Mouse (Mus musculus) midbrain, postnatal 0 days (tissue): ENCODE data around the gene Itpk1. TPM values are rescaled to one million over a fixed set of nuclear protein-coding genes. Genes with fewer than 3 reads are reported as not detected.

Source experiments
- ATAC-seq: fragments of 200-750 bp; cut with Nextera tagmentation; 2 replicates; pipeline ENCODE4 v1.8.0; 2017; ENCODE audit warnings: moderate number of reproducible peaks, mild to moderate bottlenecking, moderate TSS enrichment, moderate library complexity; ENCODE audit not compliant: low FRiP score
- DNase-seq: peaks from one replicate; pipeline ENCODE4 v3.0.0-alpha.2; 2015; ENCODE audit warnings: low spot score
- H3K27ac ChIP-seq: fragments of 300-500 bp; sonication (generic); 2 replicates; pipeline ENCODE4 v1.5.1; 2014; ENCODE audit warnings: low read depth, mild to moderate bottlenecking, low read length, mixed read lengths
- H3K27me3 ChIP-seq: fragments of 300-500 bp; sonication (generic); 2 replicates; pipeline ENCODE4 v1.6.1; 2014; ENCODE audit warnings: low read length, control low read depth, mixed read lengths; ENCODE audit not compliant: insufficient read depth
- H3K36me3 ChIP-seq: fragments of 300-500 bp; sonication (generic); 2 replicates; pipeline ENCODE4 v1.6.1; 2014; ENCODE audit warnings: low read length, control low read depth, mixed read lengths; ENCODE audit not compliant: insufficient read depth
- H3K4me1 ChIP-seq: fragments of 300-500 bp; sonication (generic); 2 replicates; pipeline ENCODE4 v1.6.1; 2014; ENCODE audit warnings: mild to moderate bottlenecking, control low read depth, antibody characterized with exemption, low read length, mixed read lengths; ENCODE audit not compliant: insufficient read depth
- H3K4me2 ChIP-seq: fragments of 300-500 bp; sonication (generic); 2 replicates; pipeline ENCODE4 v1.6.1; 2014; ENCODE audit warnings: low read depth, mild to moderate bottlenecking, low read length, mixed read lengths; ENCODE audit not compliant: poor library complexity, severe bottlenecking
- H3K4me3 ChIP-seq: fragments of 300-500 bp; sonication (generic); 2 replicates; pipeline ENCODE4 v1.5.1; 2014; ENCODE audit warnings: low read depth, mild to moderate bottlenecking, low read length, moderate library complexity
- H3K9ac ChIP-seq: fragments of 300-500 bp; sonication (generic); replicated peaks from 2 replicates; pipeline ENCODE4 v1.6.1; 2014; ENCODE audit warnings: mild to moderate bottlenecking, low read length, moderate library complexity, mixed read lengths; ENCODE audit not compliant: poor library complexity, severe bottlenecking
- H3K9me3 ChIP-seq: fragments of 300-500 bp; sonication (generic); 2 replicates; pipeline ENCODE4 v1.6.1; 2016; ENCODE audit warnings: low read length, control low read depth
- CTCF ChIP-seq: IDR thresholded peaks from 2 replicates; pipeline ENCODE4 v1.5.1; 2016; ENCODE audit warnings: antibody characterized with exemption, mild to moderate bottlenecking
- WGBS: fragments of 180-500 bp; shearing (Covaris S2); extraction: QIAGEN DNeasy Blood & Tissue Kit; methylation state at CpG from one replicate; pipeline ENCODE4 v1.1.7; 2014; 5-methylcytosine and 5-hydroxymethylcytosine counted together
- polyA plus RNA-seq: library from polyadenylated mRNA; unstranded; fragments of >200 nt; fragmentation: Nextera tagmentation; extraction: Ambion mirVana; gene quantifications from 2 replicates; pipeline ENCODE4 v1.2.1, GENCODE M21; 2015
- total RNA-seq: library from RNA; depleted of rRNA; stranded (reverse); fragments of >200 nt; gene quantifications from 2 replicates; pipeline ENCODE4 v1.2.3, GENCODE M21; 2014

The Itpk1 gene
- total and polyA plus RNA-seq, 2 experiments from 2014 or later = 39.0 to 66.6 TPM

DNA sequence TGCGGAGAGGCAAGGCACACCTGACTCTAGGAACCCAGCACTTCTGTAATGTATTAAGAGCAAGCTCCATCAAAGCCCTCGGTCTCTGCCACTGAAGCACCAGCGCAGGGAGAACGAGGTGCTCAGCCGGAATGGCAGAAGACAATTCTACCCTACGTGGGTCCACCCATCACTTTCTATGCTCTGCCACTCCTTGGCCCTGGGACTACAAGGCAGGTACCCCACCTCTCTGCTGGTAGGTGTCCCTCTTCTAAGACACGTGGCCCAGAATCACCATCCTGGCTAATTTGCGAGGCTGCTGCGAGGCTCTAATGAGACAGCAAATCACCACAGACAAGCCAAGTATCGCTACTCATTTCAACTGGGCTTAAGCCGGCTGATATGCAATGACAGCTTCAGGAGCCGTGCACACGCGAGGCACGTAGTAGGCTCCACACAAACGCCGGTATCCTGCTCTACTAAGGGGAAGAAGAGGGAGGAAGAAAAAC, 765 bp downstream of the Itpk1 start:
- DNase-seq (no peak), ATAC-seq (no peak)
- peak overlapping the region; percentile 86 for H3K4me2 ChIP-seq
- H3K4me3 ChIP-seq = peak overlapping the region; percentile 74
- no peaks in the 10 kb centered on the region for H3K36me3 ChIP-seq
- peak overlapping the region; percentile 83 for H3K9ac ChIP-seq
- peak overlapping the region; percentile 84; the same call in 1 of the 2 replicates for H3K27ac ChIP-seq
- peaks cover 17% of the 10 kb centered on the region; the same call in 1 of the 2 replicates for H3K4me1 ChIP-seq
- H3K9me3 ChIP-seq = no peaks in the 10 kb centered on the region
- no peaks in the 10 kb centered on the region for H3K27me3 ChIP-seq
- no peak for TF ChIP-seq CTCF
- WGBS = 4% methylated on average over 16 of the region's 17 CpGs

DNA sequence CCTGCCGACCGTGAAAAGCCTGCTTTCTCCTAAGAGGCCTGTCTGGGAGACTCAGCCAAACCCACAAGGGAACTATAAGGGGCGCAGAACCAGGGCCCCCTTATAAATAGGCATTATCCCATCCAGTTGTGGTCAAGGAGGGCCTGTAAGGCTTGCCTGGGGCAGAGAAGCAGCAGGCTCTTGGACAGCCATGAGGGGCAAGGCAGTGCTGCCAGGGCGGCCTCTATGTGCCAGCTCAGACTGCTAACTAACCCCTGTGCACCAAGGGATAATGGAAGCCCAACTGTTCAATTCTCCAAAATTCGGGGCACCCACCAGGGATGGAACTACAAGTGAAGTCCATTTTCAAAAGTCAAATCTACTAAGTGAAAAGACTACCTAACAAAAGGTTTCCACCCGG, 1.3 kb downstream of the Itpk1 start:
- peak overlapping the region; percentile 44; the same call in 1 of the 2 replicates for H3K27ac ChIP-seq
- 19% methylated on average over 6 of the region's 6 CpGs for WGBS
- ATAC-seq (no peak), DNase-seq (no peak)
- H3K4me2 ChIP-seq = peak overlapping the region; percentile 86
- H3K36me3 ChIP-seq = no peaks in the 10 kb centered on the region
- peaks cover 21% of the 10 kb centered on the region; the same call in 1 of the 2 replicates for H3K4me1 ChIP-seq
- no peaks in the 10 kb centered on the region for H3K9me3 ChIP-seq
- peak overlapping the region; percentile 74 for H3K4me3 ChIP-seq
- TF ChIP-seq CTCF = no peak
- H3K9ac ChIP-seq = peak overlapping the region; percentile 44
- H3K27me3 ChIP-seq = no peaks in the 10 kb centered on the region

DNA sequence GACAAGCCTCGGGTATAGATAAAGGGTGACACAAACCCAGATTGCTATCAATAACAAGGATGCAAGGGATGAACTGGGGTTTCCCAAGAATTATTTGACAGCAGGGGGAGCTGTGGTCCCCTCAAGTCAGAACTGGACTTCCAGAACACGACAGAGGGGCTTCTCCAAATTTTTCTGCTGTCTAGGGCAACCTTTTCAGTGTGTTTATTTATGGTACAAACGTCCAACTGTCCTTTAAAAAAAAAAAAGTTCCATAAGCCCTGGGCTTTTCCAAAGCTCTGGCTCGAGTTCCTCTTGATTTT, 1.7 kb downstream of the Itpk1 start:
- peak overlapping the region; percentile 57; the same call in 1 of the 2 replicates for H3K27ac ChIP-seq
- peak overlapping the region; percentile 86 for H3K4me2 ChIP-seq
- H3K27me3 ChIP-seq = no peaks in the 10 kb centered on the region
- TF ChIP-seq CTCF = peak; percentile 62
- H3K9me3 ChIP-seq = no peaks in the 10 kb centered on the region
- 4% methylated on average over 4 of the region's 4 CpGs for whole genome bisulfite sequencing
- H3K9ac ChIP-seq = peak overlapping the region; percentile 44; the same call in 1 of the 2 replicates
- H3K4me1 ChIP-seq = peaks cover 25% of the 10 kb centered on the region; the same call in 1 of the 2 replicates
- H3K4me3 ChIP-seq = peak overlapping the region; percentile 74
- peak; percentile 63 for DNase-seq
- no peaks in the 10 kb centered on the region for H3K36me3 ChIP-seq
- ATAC-seq = no peak

DNA sequence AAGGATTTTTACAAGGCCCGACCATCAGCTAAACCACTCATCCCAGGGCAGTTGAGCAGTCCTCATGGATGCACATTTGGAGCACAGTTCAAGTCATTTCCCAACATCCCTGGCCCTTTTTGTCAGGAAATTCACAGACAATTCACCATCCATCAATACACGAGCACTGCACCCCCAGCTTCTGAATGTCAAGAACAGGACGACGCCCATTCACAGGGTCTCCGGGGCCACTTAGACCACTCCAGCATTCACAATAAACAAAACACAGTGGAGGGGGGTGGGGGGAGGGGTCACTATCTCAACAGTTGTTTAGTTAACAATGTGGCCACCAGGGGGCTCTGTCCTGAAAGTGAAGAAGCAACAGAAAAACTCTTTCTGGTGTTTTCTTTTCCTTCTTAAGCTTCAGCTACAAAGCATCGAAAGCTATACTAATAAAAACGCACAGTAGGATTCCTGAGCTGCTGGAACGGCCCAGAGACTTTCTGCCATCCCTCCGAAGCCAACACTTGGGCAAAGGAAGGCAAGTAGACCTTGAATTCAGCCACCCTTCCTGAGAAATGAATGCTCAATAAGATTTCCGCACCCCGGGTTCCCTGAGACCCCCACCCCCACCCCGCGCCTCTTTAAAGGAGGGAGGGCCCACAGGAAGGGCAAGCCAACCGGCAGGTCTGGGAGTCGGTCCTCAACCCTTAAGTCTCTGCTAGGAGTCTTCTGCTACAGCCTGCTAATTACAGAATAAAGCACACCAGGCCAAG, 2.2 kb downstream of the Itpk1 start:
- Histone ChIP-seq H3K4me1 (peaks cover 25% of the 10 kb centered on the region; the same call in 1 of the 2 replicates), H3K4me3 (peak overlapping the region; percentile 74), H3K36me3 (no peaks in the 10 kb centered on the region), H3K27me3 (no peaks in the 10 kb centered on the region), H3K9me3 (no peaks in the 10 kb centered on the region), H3K4me2 (peak overlapping the region; percentile 86), H3K9ac (peak overlapping the region; percentile 29; the same call in 1 of the 2 replicates), H3K27ac (peak overlapping the region; percentile 57; the same call in 1 of the 2 replicates)
- ATAC-seq (no peak), DNase-seq (peak; percentile 88)
- TF ChIP-seq CTCF = peak; percentile 85
- 3% methylated on average over 15 of the region's 15 CpGs for WGBS

DNA sequence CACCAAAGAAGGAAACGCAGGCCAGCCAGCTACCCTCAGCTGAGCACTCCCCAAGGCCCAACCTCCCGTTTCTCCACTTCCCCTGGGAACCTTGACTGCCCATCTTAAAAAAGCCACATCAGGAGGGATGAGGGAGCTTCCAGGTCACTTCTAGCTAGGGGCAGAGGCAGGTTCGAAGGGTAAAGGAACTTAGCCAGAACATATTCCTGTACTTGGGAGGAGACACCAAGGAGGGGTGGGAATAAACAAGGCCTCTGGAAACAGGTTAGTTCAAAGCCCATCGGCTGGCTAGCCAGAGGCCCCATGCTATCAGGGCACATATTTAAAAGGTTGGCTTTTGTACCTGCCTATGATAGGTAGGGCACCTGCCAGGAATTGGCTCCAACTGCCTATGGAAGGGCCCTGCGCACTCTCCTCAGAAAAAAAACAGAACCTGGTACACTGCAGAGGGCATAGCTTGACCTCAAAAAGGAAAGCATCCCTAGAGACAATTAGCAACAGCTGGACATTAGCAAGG, 3.0 kb downstream of the Itpk1 start:
- peaks cover 25% of the 10 kb centered on the region; the same call in 1 of the 2 replicates for H3K4me1 ChIP-seq

DNA sequence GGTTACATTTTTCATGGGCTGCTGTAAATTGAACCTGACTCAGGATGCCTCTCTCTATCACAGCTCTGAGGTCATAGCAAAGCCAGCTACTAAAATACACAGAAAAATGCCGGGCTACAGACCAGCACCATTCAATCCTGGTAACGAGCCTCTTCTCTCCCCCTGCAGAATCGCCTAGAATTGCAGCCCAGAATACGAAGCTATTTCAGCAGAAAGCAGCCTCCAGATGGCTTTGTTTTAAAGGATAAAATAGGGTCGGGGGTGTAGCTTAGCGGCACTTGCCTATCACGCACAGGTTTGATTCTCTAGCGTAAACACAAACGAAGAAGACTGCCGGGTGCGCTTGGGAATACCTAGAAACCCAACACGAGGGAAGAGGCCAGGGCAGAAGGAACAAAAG, 4.3 kb downstream of the Itpk1 start:
- H3K9ac ChIP-seq = no peak overlapping the region
- H3K4me3 ChIP-seq = no peak overlapping the region
- DNase-seq = no peak
- peaks cover 23% of the 10 kb centered on the region; the same call in 1 of the 2 replicates for H3K4me1 ChIP-seq
- H3K36me3 ChIP-seq = no peaks in the 10 kb centered on the region
- H3K27me3 ChIP-seq = no peaks in the 10 kb centered on the region
- no peak overlapping the region for H3K4me2 ChIP-seq
- ATAC-seq = no peak
- TF ChIP-seq CTCF = no peak; the same call in 1 of the 2 replicates
- no peaks in the 10 kb centered on the region for H3K9me3 ChIP-seq
- 61% methylated on average over 12 of the region's 12 CpGs for WGBS
- 0 out of 2 replicates have a peak overlapping the region, but pooled peaks have one; percentile 14 for H3K27ac ChIP-seq

More for the DNA sequence above, 3.0 kb downstream of the Itpk1 start:
- H3K9ac ChIP-seq = no peak overlapping the region
- no peaks in the 10 kb centered on the region for H3K9me3 ChIP-seq
- H3K27ac ChIP-seq = peak overlapping the region; percentile 57; the same call in 1 of the 2 replicates
- DNase-seq = no peak
- peak overlapping the region; percentile 74; the same call in 1 of the 2 replicates for H3K4me3 ChIP-seq
- no peak for TF ChIP-seq CTCF
- H3K36me3 ChIP-seq = no peaks in the 10 kb centered on the region
- no peaks in the 10 kb centered on the region for H3K27me3 ChIP-seq
- ATAC-seq = no peak
- peak overlapping the region; percentile 86 for H3K4me2 ChIP-seq
- 91% methylated on average over 5 of the region's 5 CpGs for WGBS
